Mouse (Mus musculus) E14TG2a.4 (cell line): ENCODE results near the gene Pfkm.

Experiments
- CTCF ChIP-seq: conservative IDR thresholded peaks from 2 replicates; pipeline ENCODE4 v1.5.1; 2014; ENCODE audit warnings: low read length
- NANOG ChIP-seq: IDR thresholded peaks from 2 replicates; pipeline ENCODE4 v1.6.1; 2014; ENCODE audit warnings: borderline replicate concordance, low read length, mixed read lengths

GRCm38 (mm10) chr15:98096957-98097356 is 4.6 kb downstream of the Pfkm start:
- TF ChIP-seq NANOG (no peak), CTCF (peak; percentile 72)
